Mouse (Mus musculus) myocyte (in vitro differentiated cells): ENCODE measurements around the gene Per1. TPM values are rescaled to one million over a fixed set of nuclear protein-coding genes. Genes with fewer than 3 reads are reported as not detected.

Experiments used
- H3K27me3 ChIP-seq: one replicate; pipeline ENCODE4 v1.6.1; 2011; ENCODE audit not compliant: control insufficient read depth, insufficient read depth, insufficient read length
- H3K36me3 ChIP-seq: one replicate; pipeline ENCODE4 v1.6.1; 2011; ENCODE audit not compliant: control insufficient read depth, insufficient read depth
- H3K4me2 ChIP-seq: one replicate; pipeline ENCODE4 v1.6.1; 2011; ENCODE audit warnings: low read depth, control low read depth
- H3K4me3 ChIP-seq: one replicate; pipeline ENCODE4 v1.5.1; 2011; ENCODE audit warnings: mild to moderate bottlenecking, control low read depth, moderate library complexity
- H3K79me2 ChIP-seq: one replicate; pipeline ENCODE4 v1.6.1; 2011; ENCODE audit not compliant: control insufficient read depth, insufficient read depth
- H3ac ChIP-seq: one replicate; pipeline ENCODE4 v1.6.1; 2011; ENCODE audit not compliant: control insufficient read depth, insufficient read length
- CEBPB ChIP-seq: IDR thresholded peaks from 2 replicates; pipeline ENCODE4 v1.6.1; 2011; ENCODE audit warnings: mild to moderate bottlenecking, moderate library complexity; ENCODE audit not compliant: poor library complexity, insufficient read depth, severe bottlenecking
- E2F4 ChIP-seq: IDR thresholded peaks from one replicate; pipeline ENCODE4 v1.6.1; 2011; ENCODE audit warnings: mild to moderate bottlenecking, control low read depth, moderate library complexity; ENCODE audit not compliant: insufficient read depth
- MAX ChIP-seq: IDR thresholded peaks from one replicate; pipeline ENCODE4 v1.6.1; 2011; ENCODE audit warnings: low read depth, mild to moderate bottlenecking, control low read depth
- MYOD1 ChIP-seq, 3 experiments: IDR thresholded peaks; one replicate each; pipeline ENCODE4 v1.6.1; 2011; ENCODE audit warnings: control low read depth in 2 of 3, low read depth in 2 of 3, mild to moderate bottlenecking in 2 of 3, moderate library complexity in 1 of 3; ENCODE audit not compliant: insufficient read length in 2 of 3, control insufficient read depth in 1 of 3
- MYOG ChIP-seq, 3 experiments: IDR thresholded peaks; one replicate each; pipeline ENCODE4 v1.6.1; 2011; ENCODE audit warnings: control low read depth in 2 of 3, low read depth in 2 of 3, mild to moderate bottlenecking in 2 of 3; ENCODE audit not compliant: insufficient read length in 2 of 3, control insufficient read depth in 1 of 3, insufficient read depth in 1 of 3
- POLR2A ChIP-seq: IDR thresholded peaks from one replicate; pipeline ENCODE4 v1.6.1; 2011; ENCODE audit warnings: low read depth, mild to moderate bottlenecking, control low read depth, moderate library complexity; ENCODE audit not compliant: insufficient read length
- POLR2AphosphoS2 ChIP-seq: IDR thresholded peaks from one replicate; pipeline ENCODE4 v1.6.1; 2011; ENCODE audit warnings: low read depth, control low read depth; ENCODE audit not compliant: insufficient read length
- REST ChIP-seq: IDR thresholded peaks from one replicate; pipeline ENCODE4 v1.6.1; 2011; ENCODE audit warnings: mild to moderate bottlenecking, control low read depth, moderate library complexity; ENCODE audit not compliant: insufficient read depth, insufficient read length
- SRF ChIP-seq: IDR thresholded peaks from one replicate; pipeline ENCODE4 v1.6.1; 2011; ENCODE audit warnings: low read depth; ENCODE audit not compliant: control insufficient read depth, insufficient read length
- TCF12 ChIP-seq: IDR thresholded peaks from one replicate; pipeline ENCODE4 v1.6.1; 2011; ENCODE audit warnings: mild to moderate bottlenecking, control low read depth; ENCODE audit not compliant: poor library complexity, insufficient read depth, severe bottlenecking
- TCF3 ChIP-seq: IDR thresholded peaks from one replicate; pipeline ENCODE4 v1.6.1; 2011; ENCODE audit warnings: low read depth, control low read depth; ENCODE audit not compliant: insufficient read length
- USF1 ChIP-seq: IDR thresholded peaks from one replicate; pipeline ENCODE4 v1.6.1; 2011; ENCODE audit warnings: low read depth, mild to moderate bottlenecking, control low read depth, moderate library complexity
- polyA plus RNA-seq: library from polyadenylated mRNA; unstranded; fragments of >200 nt; fragmentation: generic; extraction: Trizol; gene quantifications from one replicate; pipeline ENCODE4 v1.2.1, GENCODE M21; 2012; ENCODE audit warnings: missing spikeins

Per1 gene
- polyA plus RNA-seq, 1 experiment, result 8.9 TPM

GRCm38 (mm10) chr11:69048151-69048550, 46.9 kb upstream of the Per1 start:
- Histone ChIP-seq H3K79me2 (peaks cover 50% of the 10 kb centered on the region), H3ac (no peak overlapping the region), H3K36me3 (no peaks in the 10 kb centered on the region), H3K4me3 (no peak overlapping the region), H3K4me2 (no peak overlapping the region), H3K27me3 (no peaks in the 10 kb centered on the region)
- TF ChIP-seq MYOG (IDR thresholded peaks at IDR 0.05; ENCODE audit: control insufficient read depth in 1 of 3, insufficient read depth in 1 of 3, insufficient read length in 2 of 3, low read depth in 2 of 3), result no peak
- TF ChIP-seq E2F4, result no peak
- no peak for TF ChIP-seq TCF12
- no peak for TF ChIP-seq POLR2AphosphoS2
- TF ChIP-seq MAX, result no peak

DNA sequence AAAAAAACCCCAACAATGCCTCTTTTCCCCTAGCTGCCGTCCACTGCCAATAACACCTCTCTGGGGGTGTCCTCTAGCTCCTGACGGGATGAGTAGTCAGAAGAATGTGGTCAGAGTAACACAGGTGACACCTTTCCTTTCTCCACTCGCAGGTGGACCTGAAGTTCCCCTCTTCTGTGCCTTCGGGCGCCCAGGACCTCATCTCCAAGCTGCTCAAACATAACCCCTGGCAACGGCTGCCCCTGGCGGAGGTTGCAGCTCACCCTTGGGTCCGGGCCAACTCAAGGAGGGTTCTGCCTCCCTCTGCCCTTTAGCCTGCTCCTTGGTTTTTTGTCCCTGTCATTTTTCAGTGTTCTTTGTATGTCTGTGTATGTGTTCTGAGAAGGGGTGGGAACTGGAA, 44.3 kb upstream of the Per1 start:
- peaks cover 50% of the 10 kb centered on the region for H3K79me2 ChIP-seq
- no peaks in the 10 kb centered on the region for H3K27me3 ChIP-seq
- H3K4me2 ChIP-seq, result no peak overlapping the region
- no peak overlapping the region for H3ac ChIP-seq
- no peaks in the 10 kb centered on the region for H3K36me3 ChIP-seq
- no peak for TF ChIP-seq E2F4
- H3K4me3 ChIP-seq, result no peak overlapping the region

DNA sequence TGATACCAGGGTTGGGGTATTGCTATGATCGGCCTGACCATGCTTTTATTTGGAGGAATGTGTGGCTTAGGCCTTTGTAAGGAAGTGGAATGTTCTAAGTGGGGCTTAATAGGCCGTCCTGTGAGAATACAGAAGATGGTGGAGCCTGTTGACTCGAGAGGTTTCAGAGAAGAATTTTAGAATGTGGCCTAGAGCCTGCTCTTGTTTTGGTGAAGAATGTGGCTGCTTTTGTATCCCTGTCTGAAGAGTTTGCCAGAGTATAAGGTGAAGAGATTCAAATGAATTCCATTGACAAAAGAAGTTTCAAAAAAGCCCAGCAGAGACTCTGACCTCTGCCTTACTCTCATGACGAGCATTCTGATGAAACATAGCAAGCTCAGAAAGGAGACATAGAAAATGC, 43.2 kb upstream of the Per1 start:
- Histone ChIP-seq H3K4me3 (no peak overlapping the region), H3K27me3 (no peaks in the 10 kb centered on the region), H3K79me2 (peaks cover 39% of the 10 kb centered on the region), H3ac (no peak overlapping the region), H3K4me2 (no peak overlapping the region), H3K36me3 (no peaks in the 10 kb centered on the region)
- TF ChIP-seq TCF12, result no peak

GRCm38 (mm10) chr11:69052824-69053421, 42.1 kb upstream of the Per1 start:
- peaks cover 33% of the 10 kb centered on the region for H3K79me2 ChIP-seq
- no peak overlapping the region for H3K4me3 ChIP-seq
- TF ChIP-seq TCF3, result no peak
- no peak for TF ChIP-seq SRF
- TF ChIP-seq REST, result no peak
- no peak for TF ChIP-seq MYOD1 (IDR thresholded peaks at IDR 0.05; ENCODE audit: control insufficient read depth in 1 of 3, insufficient read length in 2 of 3, low read depth in 2 of 3)
- no peak for TF ChIP-seq CEBPB
- no peak for TF ChIP-seq USF1
- no peak for TF ChIP-seq POLR2A
- no peak for TF ChIP-seq POLR2AphosphoS2
- TF ChIP-seq E2F4, result no peak
- TF ChIP-seq MYOG (IDR thresholded peaks at IDR 0.05; ENCODE audit: control insufficient read depth in 1 of 3, insufficient read depth in 1 of 3, insufficient read length in 2 of 3, low read depth in 2 of 3), result no peak
- TF ChIP-seq TCF12, result no peak
- no peak for TF ChIP-seq MAX
- no peaks in the 10 kb centered on the region for H3K27me3 ChIP-seq
- H3ac ChIP-seq, result no peak overlapping the region
- no peak overlapping the region for H3K4me2 ChIP-seq
- H3K36me3 ChIP-seq, result no peaks in the 10 kb centered on the region

- TF ChIP-seq MYOG (IDR thresholded peaks at IDR 0.05; ENCODE audit: control insufficient read depth in 1 of 3, insufficient read depth in 1 of 3, insufficient read length in 2 of 3, low read depth in 2 of 3), result no peak
- no peak for TF ChIP-seq POLR2A
- TF ChIP-seq TCF3, result no peak
- no peak for TF ChIP-seq USF1
- no peak for TF ChIP-seq POLR2AphosphoS2
- TF ChIP-seq MAX, result no peak
- no peak for TF ChIP-seq REST
- TF ChIP-seq CEBPB, result no peak
- TF ChIP-seq TCF12, result no peak
- TF ChIP-seq SRF, result no peak
- TF ChIP-seq E2F4, result no peak
- no peak for TF ChIP-seq MYOD1 (IDR thresholded peaks at IDR 0.05; ENCODE audit: control insufficient read depth in 1 of 3, insufficient read length in 2 of 3, low read depth in 2 of 3)
- no peak overlapping the region for H3K4me3 ChIP-seq
- H3K36me3 ChIP-seq, result no peaks in the 10 kb centered on the region
- H3K79me2 ChIP-seq, result peaks cover 32% of the 10 kb centered on the region
- H3K4me2 ChIP-seq, result no peak overlapping the region
- no peak overlapping the region for H3ac ChIP-seq
- H3K27me3 ChIP-seq, result no peaks in the 10 kb centered on the region
Observed at GRCm38 (mm10) chr11:69053848-69054247, 41.2 kb upstream of the Per1 start.
